In genomic region chr11:17248715-17249114, GRCm38 (mm10) we compare ENCODE assay signal across 17 mouse cellular contexts.
"Had no signal": no experiment of that assay in that cellular context is flagged by ENCODE, and none has a peak within 500 bp of the region (broad histone marks: within the 10 kb centered on the region; RNA-seq: fewer than 3 reads in every experiment).

No protein-coding gene starts in this region.

- DNase-seq: retina, postnatal 1 day; right cerebral cortex, adult 18-20 months; right cerebral cortex, postnatal 14 days; right cerebral cortex, postnatal 25 days; right cerebral cortex, postnatal 4 days; spleen, adult 18-20 months; thymus, adult 18-20 months; thymus, adult 2 months; thymus, postnatal 14 days; thymus, postnatal 25 days; thymus, postnatal 36 days; thymus, postnatal 4 days had no signal

- H3K9me3 ChIP-seq: neural tube, embryonic 12.5 days; neural tube, embryonic 13.5 days; neural tube, embryonic 15.5 days; stomach, embryonic 15.5 days had no signal

- H3K27me3 ChIP-seq: neural tube, embryonic 12.5 days; neural tube, embryonic 13.5 days; neural tube, embryonic 15.5 days; stomach, embryonic 15.5 days had no signal

- H3K4me3 ChIP-seq: neural tube, embryonic 12.5 days; neural tube, embryonic 13.5 days; neural tube, embryonic 15.5 days; stomach, embryonic 15.5 days had no signal

- H3K4me1 ChIP-seq: neural tube, embryonic 12.5 days; neural tube, embryonic 13.5 days; neural tube, embryonic 15.5 days; stomach, embryonic 15.5 days had no signal

- H3K27ac ChIP-seq: neural tube, embryonic 12.5 days; neural tube, embryonic 13.5 days; neural tube, embryonic 15.5 days; stomach, embryonic 15.5 days; stomach, postnatal 0 days had no signal

- H3K9ac ChIP-seq: neural tube, embryonic 12.5 days; neural tube, embryonic 13.5 days; neural tube, embryonic 15.5 days; stomach, embryonic 15.5 days had no signal

- H3K36me3 ChIP-seq: neural tube, embryonic 12.5 days; neural tube, embryonic 13.5 days; neural tube, embryonic 15.5 days; stomach, embryonic 15.5 days had no signal
